Mouse (Mus musculus): ENCODE results near the gene Mcm9. TPM values are rescaled to one million over a fixed set of nuclear protein-coding genes. Genes with fewer than 3 reads are reported as not detected.

Mcm9 gene
- polyA plus RNA-seq, 1 experiment from 2014 or later, result 8.1 TPM

Other genes starting within 250 kb of the Mcm9 start
- gene Asf1a, start 33.7 kb downstream of the Mcm9 start, polyA plus RNA-seq (2015; fragmentation: Nextera tagmentation; extraction: Ambion mirVana), result 108 and 110 TPM in 2 replicates
- 2.8 and 4.4 TPM in 2 replicates for gene Fam184a, start 120.7 kb upstream of the Mcm9 start, polyA plus RNA-seq (2015; fragmentation: Nextera tagmentation; extraction: Ambion mirVana)

Measured in stomach, embryonic 15.5 days (tissue).